Comparison of ENCODE assay signal across 18 mouse cellular contexts in genomic region chr4:125246171-125246570, GRCm38 (mm10).
A peak's percentile ranks its signal among the peaks of the same experiment; 100 is the strongest.
DNase-seq lines count a peak whose midpoint lies in the region.
"Had no signal": no experiment of that assay in that cellular context is flagged by ENCODE, and none has a peak within 500 bp of the region (broad histone marks: within the 10 kb centered on the region; RNA-seq: fewer than 3 reads in every experiment).

No protein-coding gene starts in this region.

- H3K4me1 ChIP-seq in limb, embryonic 10.5 days = peaks cover 12% of the 10 kb centered on the region
- H3K4me1 ChIP-seq: heart, embryonic 12.5 days; liver, embryonic 13.5 days; stomach, embryonic 15.5 days had no signal

- H3K4me3 ChIP-seq in limb, embryonic 10.5 days = no peak overlapping the region
- H3K4me3 ChIP-seq: forebrain, embryonic 15.5 days; heart, embryonic 12.5 days; liver, embryonic 13.5 days; megakaryocyte, embryonic 14.5 days; neural tube, embryonic 13.5 days; stomach, embryonic 15.5 days had no signal

- H3K27me3 ChIP-seq in limb, embryonic 10.5 days (ENCODE audit: low read depth, poor library complexity, severe bottlenecking) = peaks cover 29% of the 10 kb centered on the region
- H3K27me3 ChIP-seq: forebrain, embryonic 15.5 days; liver, embryonic 13.5 days; stomach, embryonic 15.5 days had no signal

- H3K9me3 ChIP-seq in limb, embryonic 10.5 days (replicated peaks) = no peaks in the 10 kb centered on the region
- H3K9me3 ChIP-seq: forebrain, embryonic 15.5 days; heart, embryonic 12.5 days; liver, embryonic 13.5 days; megakaryocyte, embryonic 14.5 days; neural tube, embryonic 13.5 days; stomach, embryonic 15.5 days had no signal

- no peaks in the 10 kb centered on the region for H3K36me3 ChIP-seq in limb, embryonic 10.5 days
- H3K36me3 ChIP-seq: forebrain, embryonic 15.5 days; heart, embryonic 12.5 days; liver, embryonic 13.5 days; neural tube, embryonic 13.5 days; stomach, embryonic 15.5 days had no signal

- no peak overlapping the region for H3K27ac ChIP-seq in limb, embryonic 10.5 days
- H3K27ac ChIP-seq: forebrain, embryonic 15.5 days; liver, embryonic 13.5 days; neural tube, embryonic 13.5 days; stomach, embryonic 15.5 days had no signal

- intact Hi-C loops in left cerebral cortex, postnatal 36 days (cut with DNase I) = no loop called here

- WGBS in limb, embryonic 10.5 days = 2% methylated on average over 5 of the region's 5 CpGs

- DNase-seq in adrenal gland, postnatal 25 days = peak; percentile 8
- no peak for DNase-seq in adrenal gland, adult 18-20 months (ENCODE audit: low spot score in 2 of 2)
- DNase-seq in 3T3-L1 (ENCODE audit: low read depth, low spot score) = peak; percentile 5
- peak; percentile 43 for DNase-seq in embryo, embryonic 10.5 days (ENCODE audit: low spot score)
- DNase-seq in limb, embryonic 10.5 days (ENCODE audit: low spot score) = peak; percentile 45
- DNase-seq in testis, postnatal 14 days (ENCODE audit: low spot score) = no peak
- DNase-seq in left cerebral cortex, postnatal 36 days (ENCODE audit: low spot score in 2 of 2) = no peak
- DNase-seq: cerebellum, adult 8-10 months; heart, postnatal 36 days; kidney, adult 11 months; liver, embryonic 13.5 days; right cerebral cortex, postnatal 14 days; thymus, postnatal 25 days had no signal

Comparison
In these comparisons a context has a peak if more than half of its experiments do, and no peak if none do; other contexts are left out.
1. DNase-seq: peak in adrenal gland, postnatal 25 days (single experiment), 3T3-L1 (single experiment), embryo, embryonic 10.5 days (single experiment) and limb, embryonic 10.5 days (single experiment); none in adrenal gland, adult 18-20 months (0 of 2), testis, postnatal 14 days (single experiment) and left cerebral cortex, postnatal 36 days (0 of 2).